Mouse (Mus musculus) leukemia stem cell, adult 10-12 weeks (primary cell): Measurements from ENCODE around the gene Speer3. TPM values are rescaled to one million over a fixed set of nuclear protein-coding genes. Genes with fewer than 3 reads are reported as not detected.

Experiments used
- polyA plus RNA-seq: library from polyadenylated mRNA; stranded (reverse); fragments of >175 nt; gene quantifications from 2 replicates; pipeline ENCODE4 v1.2.3, GENCODE M21; 2012; ENCODE audit warnings: low replicate concordance

Speer3 gene
- not detected in 2 replicates for polyA plus RNA-seq

GRCm38 (mm10) chr5:13791319-13791718 is at the start of gene Speer3:
TSS of gene Speer3 (plus strand) at chr5:13791619.

Other genes starting within 250 kb of the Speer3 start
- not detected in 2 replicates for gene Sema3e, start 233.7 kb downstream of the Speer3 start, polyA plus RNA-seq